8 mouse cellular contexts compared by ENCODE assay signal in genomic region chr4:95160912-95161669, GRCm38 (mm10).
DNase-seq lines count a peak whose midpoint lies in the region; ATAC-seq and TF ChIP-seq lines count a peak whose summit lies in the region.

No protein-coding gene starts in this region.

- 0 out of 2 replicates have a peak, but pooled peaks cover 3% of the 10 kb centered on the region for H3K27me3 ChIP-seq in forebrain, embryonic 14.5 days (replicated peaks; ENCODE audit: control insufficient read depth, insufficient read depth, low read length)
- no peaks in the 10 kb centered on the region for H3K27me3 ChIP-seq in liver, postnatal 0 days (ENCODE audit: insufficient read depth, low read length)
- H3K27me3 ChIP-seq in neural tube, embryonic 13.5 days: no peaks in the 10 kb centered on the region

- peak overlapping the region; percentile 71 for H3K4me2 ChIP-seq in forebrain, embryonic 14.5 days (ENCODE audit: low read length)
- H3K4me2 ChIP-seq in liver, postnatal 0 days (ENCODE audit: low read depth, low read length): peak overlapping the region; percentile 87
- peak overlapping the region; percentile 76 for H3K4me2 ChIP-seq in neural tube, embryonic 13.5 days

- peak overlapping the region; percentile 72 for H3K9ac ChIP-seq in forebrain, embryonic 14.5 days (ENCODE audit: low read length)
- peak overlapping the region; percentile 88 for H3K9ac ChIP-seq in liver, postnatal 0 days (replicated peaks)
- H3K9ac ChIP-seq in neural tube, embryonic 13.5 days: peak overlapping the region; percentile 77

- peak; percentile 96 for ATAC-seq in forebrain, embryonic 14.5 days
- ATAC-seq in liver, postnatal 0 days: peak; percentile 98
- peak; percentile 96 for ATAC-seq in neural tube, embryonic 13.5 days (ENCODE audit: low read depth)

- H3K4me3 ChIP-seq in forebrain, embryonic 14.5 days (ENCODE audit: low read depth, low read length): peak overlapping the region; percentile 48
- peak overlapping the region; percentile 65 for H3K4me3 ChIP-seq in liver, postnatal 0 days (ENCODE audit: low read depth, low read length)
- H3K4me3 ChIP-seq in neural tube, embryonic 13.5 days: peak overlapping the region; percentile 55

- no peaks in the 10 kb centered on the region for H3K36me3 ChIP-seq in forebrain, embryonic 14.5 days (ENCODE audit: control insufficient read depth, insufficient read depth, low read length)
- no peaks in the 10 kb centered on the region for H3K36me3 ChIP-seq in liver, postnatal 0 days (replicated peaks; ENCODE audit: insufficient read depth, low read length)
- no peaks in the 10 kb centered on the region for H3K36me3 ChIP-seq in neural tube, embryonic 13.5 days

- no peaks in the 10 kb centered on the region for H3K4me1 ChIP-seq in forebrain, embryonic 14.5 days (ENCODE audit: control insufficient read depth, insufficient read depth, low read length)
- H3K4me1 ChIP-seq in liver, postnatal 0 days (ENCODE audit: insufficient read depth): peaks cover 45% of the 10 kb centered on the region
- H3K4me1 ChIP-seq in neural tube, embryonic 13.5 days (replicated peaks): peaks cover 13% of the 10 kb centered on the region; the same call in 1 of the 2 replicates

- peak overlapping the region; percentile 77 for H3K27ac ChIP-seq in forebrain, embryonic 14.5 days (ENCODE audit: low read depth, low read length)
- peak overlapping the region; percentile 99 for H3K27ac ChIP-seq in liver, postnatal 0 days (ENCODE audit: low read depth)
- peak overlapping the region; percentile 86 for H3K27ac ChIP-seq in neural tube, embryonic 13.5 days (replicated peaks)

- DNase-seq in ES-CJ7 (ENCODE audit: low read depth, low spot score): peak; percentile 58
- DNase-seq in cerebellum, adult 11-12 months: peak; percentile 87
- DNase-seq in forebrain, embryonic 14.5 days (ENCODE audit: low spot score): peak; percentile 89
- peak; percentile 91 to 93 for DNase-seq in heart, postnatal 14 days
- peak; percentile 88 for DNase-seq in layer of hippocampus, adult 11-12 months (ENCODE audit: low spot score)
- DNase-seq in liver, postnatal 0 days: peak; percentile 92
- DNase-seq in telencephalon, adult 2 months (ENCODE audit: low read depth, low spot score): peak; percentile 65

- TF ChIP-seq CTCF in liver, postnatal 0 days (IDR thresholded peaks at IDR 0.05; ENCODE audit: low read depth): peak; percentile 63

- H3K9me3 ChIP-seq in forebrain, embryonic 14.5 days (replicated peaks; ENCODE audit: control insufficient read depth, low read length): no peaks in the 10 kb centered on the region
- no peaks in the 10 kb centered on the region for H3K9me3 ChIP-seq in liver, postnatal 0 days (ENCODE audit: low read length)
- H3K9me3 ChIP-seq in neural tube, embryonic 13.5 days: no peaks in the 10 kb centered on the region

- intact Hi-C loops in heart, postnatal 14 days (cut with DNase I): loop anchor here (2.0 to 5.0 kb wide), 2 partner anchors 108 to 706 kb away; partner anchors contain the start of gene Jun

- TF ChIP-seq EP300 in liver, postnatal 0 days (IDR thresholded peaks at IDR 0.05; ENCODE audit: low read depth): peak; percentile 39; the same call in 1 of the 2 replicates

- under 1% methylated on average over 52 of the region's 53 CpGs for WGBS in forebrain, embryonic 14.5 days
- WGBS in liver, postnatal 0 days (ENCODE audit: insufficient replicate concordance): 1% methylated on average over 50 of the region's 53 CpGs
- WGBS in neural tube, embryonic 13.5 days: under 1% methylated on average over 53 of the region's 53 CpGs

Comparison
In these comparisons a context has a peak if more than half of its experiments do, and no peak if none do; other contexts are left out.
1. Peak in every context shown above with its lines: DNase-seq, ATAC-seq, H3K4me3 ChIP-seq and H3K27ac ChIP-seq.